Mouse (Mus musculus) megakaryocyte-erythroid progenitor cell, adult 5-6 weeks (primary cell): ENCODE measurements around the gene Hspb9. TPM values are rescaled to one million over a fixed set of nuclear protein-coding genes. Genes with fewer than 3 reads are reported as not detected.

Experiments used
- ATAC-seq: replicated peaks from 2 replicates; pipeline ENCODE4 v1.8.0; 2016; ENCODE audit warnings: mild to moderate bottlenecking, inconsistent platforms; ENCODE audit not compliant: severe bottlenecking, poor library complexity, low FRiP score, low TSS enrichment
- total RNA-seq, 2 experiments: library from RNA; stranded (forward) in 1 of 2; stranded (reverse) in 1 of 2; fragments of 200-1000, 215-1000 nt in 1 of 2; fragments of >200 nt in 1 of 2; fragmentation: Nextera tagmentation in 1 of 2; gene quantifications; 2 replicates each; pipeline ENCODE4 v1.2.3; 2014 to 2017

The Hspb9 gene
- total RNA-seq, 2 experiments from 2014 or later, result not detected

DNA sequence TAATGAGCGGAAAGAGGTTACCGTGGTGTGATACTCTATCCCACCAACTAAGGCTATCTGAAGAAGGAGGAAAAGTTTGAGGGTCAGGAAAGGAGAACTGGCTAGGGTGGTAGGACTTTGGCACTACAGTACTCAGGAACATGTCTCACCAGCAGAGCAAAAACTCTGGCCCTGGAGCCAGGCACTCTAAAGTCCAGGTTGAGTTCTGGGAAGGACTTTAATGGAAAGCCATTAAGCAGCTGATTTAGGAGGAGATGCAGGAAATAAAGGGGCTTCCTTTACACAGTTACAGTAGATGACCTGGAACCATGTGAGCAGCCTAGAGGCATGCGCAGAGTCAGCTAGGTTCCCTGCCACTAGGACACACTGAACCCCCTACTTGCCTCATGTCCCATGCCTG is 13.6 kb downstream of the Hspb9 start:
- ATAC-seq, result no peak

DNA sequence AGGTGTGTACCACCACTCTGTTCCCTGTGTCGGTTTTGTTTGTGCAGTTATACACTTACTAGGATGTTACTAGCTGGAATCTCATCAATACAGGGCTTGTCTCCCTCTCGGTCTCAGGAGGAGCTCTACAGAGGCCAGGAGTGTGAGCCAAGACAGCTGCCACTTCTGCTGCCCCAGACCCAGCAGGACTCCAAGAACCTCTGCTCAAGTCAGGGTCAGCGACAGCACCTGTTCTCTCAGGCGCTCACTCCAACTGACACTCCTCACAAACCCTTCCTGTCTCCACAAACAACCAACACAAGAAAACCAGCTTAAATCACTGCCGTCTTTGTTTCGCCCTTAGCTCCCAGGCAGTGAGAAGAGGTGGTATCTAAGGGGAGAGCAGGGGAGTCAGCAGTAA is 15.0 kb downstream of the Hspb9 start:
- ATAC-seq, result no peak

DNA sequence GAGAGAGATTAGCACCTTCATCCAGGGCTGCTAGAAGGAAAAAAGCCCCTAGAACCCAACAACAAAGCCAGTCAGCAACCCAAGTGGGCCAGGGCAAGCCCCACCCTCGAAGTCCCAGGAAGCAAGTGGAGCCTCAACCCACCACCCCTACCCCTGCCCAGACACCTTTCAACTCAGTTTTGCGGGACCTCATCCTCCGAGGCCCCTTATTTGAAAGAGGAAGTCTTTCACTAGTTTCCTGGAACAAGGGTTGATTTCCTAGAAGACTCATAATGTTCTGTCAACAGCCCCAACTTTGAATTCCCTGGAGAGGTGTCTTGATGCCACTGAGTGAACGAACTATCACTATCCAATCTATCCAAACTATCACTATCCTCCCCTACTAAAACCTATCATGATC is 16.3 kb downstream of the Hspb9 start:
- ATAC-seq, result no peak

DNA sequence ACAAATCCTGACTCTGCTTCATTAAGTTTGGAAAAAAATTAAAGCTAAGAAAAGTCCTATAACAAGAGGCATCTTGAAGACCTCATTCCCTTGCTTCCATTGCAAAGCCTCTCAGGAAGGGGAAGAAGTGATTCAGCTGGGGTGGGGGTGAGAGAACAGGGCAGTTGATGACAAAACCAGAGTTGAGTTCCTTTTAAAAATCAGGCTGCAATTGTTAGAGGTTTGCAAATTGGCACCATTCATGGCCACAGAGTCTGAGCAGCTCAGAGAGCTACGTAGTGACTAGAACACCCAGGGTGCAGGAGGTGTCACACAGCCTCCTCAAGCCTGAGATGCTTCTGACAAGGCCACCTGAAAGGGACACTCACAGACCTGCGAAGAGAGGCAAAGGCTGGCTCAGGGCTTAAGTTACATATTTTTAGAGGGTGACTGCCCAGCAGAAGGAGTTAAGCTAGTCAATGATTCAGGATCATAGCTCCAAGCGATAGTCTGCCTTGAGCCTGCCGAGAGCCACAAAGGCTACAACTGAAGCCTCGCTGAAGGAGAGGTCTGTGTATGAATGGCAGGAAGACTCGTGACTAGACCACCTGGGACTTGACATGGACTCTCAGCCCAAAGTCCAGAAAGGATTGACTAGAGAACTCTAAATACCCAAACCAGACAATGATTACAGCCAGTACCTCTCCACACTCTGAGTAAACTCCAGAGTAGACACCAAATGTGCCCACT is 17.0 kb downstream of the Hspb9 start:
- ATAC-seq, result no peak

DNA sequence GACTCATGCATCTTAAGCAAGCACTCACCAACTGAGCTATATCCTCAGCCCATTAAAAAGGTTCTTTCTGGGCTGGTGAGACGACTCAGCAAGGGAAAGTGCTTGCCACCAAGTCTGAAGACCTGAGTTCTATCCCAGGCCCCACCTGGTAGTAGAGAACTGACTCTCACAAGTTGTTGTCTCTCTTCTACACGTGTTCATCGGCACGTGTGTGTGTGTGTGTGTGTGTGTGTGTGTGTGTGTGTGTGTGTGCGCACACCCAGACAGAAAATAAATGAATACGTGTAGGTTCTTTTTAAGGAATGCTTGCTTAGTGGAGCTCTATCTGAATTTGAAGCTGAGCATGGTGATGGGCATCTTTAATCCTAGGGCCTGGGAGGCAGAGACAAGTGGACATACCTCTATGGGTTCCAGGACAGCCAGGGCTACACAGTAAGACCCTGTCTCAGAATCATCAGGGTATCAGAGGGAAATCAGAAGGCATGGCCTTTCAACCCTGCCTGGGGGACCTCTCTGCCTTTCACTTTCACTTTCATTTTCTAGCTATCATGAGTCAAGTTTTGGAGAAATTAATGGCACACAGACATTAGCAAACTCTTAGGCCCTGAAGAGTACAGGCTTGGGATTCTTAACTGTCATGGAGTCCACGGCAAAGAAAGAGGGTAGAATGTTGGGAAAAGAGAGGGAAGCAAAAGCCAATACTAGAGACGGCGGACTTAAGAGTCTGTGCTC is 21.6 kb downstream of the Hspb9 start:
- ATAC-seq, result no peak

DNA sequence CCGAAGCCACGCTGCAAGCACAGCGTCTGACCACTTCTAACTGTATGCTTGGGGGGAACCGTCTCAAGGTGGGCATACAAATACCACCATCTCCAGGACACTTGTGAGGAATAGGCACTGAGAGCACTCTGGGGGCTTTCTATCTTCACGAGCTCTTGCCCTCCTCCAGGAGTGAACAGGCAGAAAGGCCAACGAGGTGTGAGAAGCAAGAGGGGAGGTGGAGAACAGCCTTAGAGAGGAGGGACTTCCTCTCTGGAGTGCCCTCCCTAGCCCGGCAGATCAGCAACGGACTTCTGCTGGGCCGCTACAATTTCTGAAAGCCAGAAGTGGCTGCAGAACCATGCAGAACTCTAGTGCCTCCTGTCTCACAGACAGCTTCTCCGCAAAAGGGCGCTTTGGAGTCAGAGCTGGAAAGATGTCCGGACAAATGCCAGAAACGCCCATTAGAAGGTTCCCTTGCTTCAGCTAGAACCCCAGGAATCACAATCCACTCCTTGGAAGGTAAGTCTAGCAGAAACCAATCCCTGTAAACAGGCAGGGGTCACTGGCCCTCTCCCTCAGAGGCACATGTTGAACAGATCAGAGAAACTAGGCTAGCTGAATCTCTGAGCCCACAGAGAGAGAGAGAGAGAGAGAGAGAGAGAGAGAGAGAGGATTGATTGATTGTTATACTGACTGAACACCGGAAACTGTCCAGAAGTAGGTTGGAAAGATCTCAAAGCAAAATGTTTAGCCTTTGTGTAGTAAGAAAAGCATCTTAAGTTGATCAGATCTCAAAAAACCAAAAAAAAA is 22.5 kb downstream of the Hspb9 start:
- no peak for ATAC-seq

DNA sequence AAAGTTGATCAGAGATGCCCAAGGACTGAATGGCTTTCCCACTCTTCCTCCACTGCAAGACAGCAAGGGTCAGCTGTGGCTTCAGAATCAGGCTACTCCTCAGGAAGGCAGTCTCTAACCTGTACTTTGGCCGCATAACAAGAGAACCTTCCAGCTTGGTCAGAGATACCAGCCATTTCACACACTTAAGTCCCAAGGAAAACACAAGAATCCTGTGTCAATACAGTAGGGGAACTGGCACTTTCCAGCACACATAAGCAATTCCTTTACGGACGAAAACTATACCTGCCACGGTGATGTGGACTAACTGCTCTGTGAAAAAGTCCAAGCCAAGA is 23.1 kb downstream of the Hspb9 start:
- ATAC-seq, result peak; percentile 0; the same call in 1 of the 2 replicates

DNA sequence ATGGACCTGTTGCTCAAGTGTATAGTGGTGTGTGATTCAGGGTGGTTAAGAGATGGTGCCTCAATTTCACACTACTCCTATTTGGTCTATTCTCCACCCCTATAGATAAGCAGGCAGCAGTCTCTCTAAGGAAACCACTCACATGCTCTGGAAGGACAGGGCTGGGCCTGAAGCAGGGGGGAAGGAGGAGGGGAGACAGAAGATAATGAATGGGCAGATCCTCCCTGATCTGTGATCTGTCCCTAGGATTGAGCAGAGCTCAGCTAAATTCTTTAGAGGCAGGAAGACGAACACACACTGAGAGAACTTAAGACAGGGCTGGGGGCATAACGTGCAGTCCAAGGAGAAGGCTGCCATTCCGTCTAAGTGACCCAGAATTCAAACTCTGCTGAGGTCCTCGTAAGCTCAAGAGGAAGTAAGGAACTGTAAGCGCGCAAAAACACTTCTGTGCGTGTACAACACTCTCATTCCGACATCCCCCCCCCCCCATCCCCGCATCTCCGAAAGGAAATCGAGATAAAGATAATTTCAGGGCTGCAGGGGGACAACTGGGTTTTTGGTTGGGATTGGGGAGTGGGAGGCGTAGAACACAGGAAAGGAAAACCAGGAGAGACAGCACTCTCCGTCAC is 23.6 kb downstream of the Hspb9 start:
- peak; percentile 70 for ATAC-seq

DNA sequence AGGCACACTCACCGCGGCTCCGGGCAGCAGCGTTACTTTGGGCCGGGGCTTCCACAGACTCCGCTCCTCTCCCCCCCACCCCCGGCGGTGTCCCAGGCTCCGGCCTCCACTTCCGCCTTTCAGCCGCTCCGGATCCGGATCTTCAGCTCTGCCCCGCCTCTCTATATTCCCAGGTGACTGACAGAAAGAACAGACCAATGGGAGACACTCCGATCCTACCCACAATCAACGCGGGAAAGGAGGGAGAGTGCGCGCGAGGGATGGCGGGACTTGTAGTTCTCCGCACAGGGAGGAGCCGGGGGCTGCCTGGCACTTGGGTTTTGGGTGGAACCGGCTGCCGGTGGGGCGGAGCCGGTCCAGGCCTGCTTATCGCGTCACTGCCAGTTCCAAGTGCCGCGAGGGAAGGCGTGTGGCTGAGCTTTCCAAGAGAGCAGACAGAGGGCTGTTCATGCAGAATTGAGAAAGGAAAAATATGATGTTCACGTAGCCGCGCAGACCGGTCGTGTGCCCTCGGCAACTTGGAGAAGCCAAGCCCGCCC is 24.5 kb downstream of the Hspb9 start, which contains the start of gene Rab5c:
Gene Rab5c, minus strand, starts transcription at position 150 of the 539 bp plus-strand sequence.
- ATAC-seq, result peak; percentile 97

DNA sequence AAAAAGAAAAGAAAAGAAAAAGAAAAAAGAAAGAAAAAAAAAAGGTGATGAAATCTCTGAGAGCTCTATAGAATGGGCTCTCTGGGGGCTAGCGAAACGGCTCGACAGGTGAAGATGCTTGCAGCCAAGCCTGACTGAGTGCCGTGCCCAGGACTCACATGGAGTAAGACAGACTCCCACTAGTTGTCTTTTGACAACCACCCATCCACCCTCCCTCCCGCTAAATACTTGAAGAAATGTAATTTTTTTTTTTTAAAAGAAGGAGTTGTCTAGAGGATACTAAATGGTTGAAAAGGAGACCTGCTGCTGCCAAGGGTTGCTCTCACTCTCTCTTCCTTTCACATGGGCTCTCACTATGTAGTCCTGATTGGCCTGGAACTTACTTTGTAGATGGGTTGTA is 25.1 kb downstream of the Hspb9 start:
- no peak for ATAC-seq

DNA sequence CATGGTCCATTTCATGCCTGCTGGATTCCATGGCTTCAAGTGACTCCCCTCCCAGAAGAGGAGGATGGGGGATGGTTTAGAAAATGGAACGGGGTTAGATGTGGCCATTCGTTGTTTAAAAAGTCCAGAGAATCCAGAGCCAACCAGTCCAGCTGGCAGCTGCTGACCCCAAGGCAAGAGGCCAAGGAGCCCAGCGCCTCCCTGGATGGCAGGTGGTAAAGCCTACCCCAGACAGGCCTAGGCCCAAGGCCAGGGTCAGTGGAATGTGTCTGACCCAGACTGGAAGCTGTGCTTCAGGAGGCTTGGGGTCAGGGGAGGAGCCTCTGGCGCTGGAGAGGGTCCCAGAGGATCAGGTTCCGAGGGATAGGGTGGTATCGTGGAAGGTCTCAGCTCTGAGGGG is 27.7 kb downstream of the Hspb9 start:
- ATAC-seq, result no peak

DNA sequence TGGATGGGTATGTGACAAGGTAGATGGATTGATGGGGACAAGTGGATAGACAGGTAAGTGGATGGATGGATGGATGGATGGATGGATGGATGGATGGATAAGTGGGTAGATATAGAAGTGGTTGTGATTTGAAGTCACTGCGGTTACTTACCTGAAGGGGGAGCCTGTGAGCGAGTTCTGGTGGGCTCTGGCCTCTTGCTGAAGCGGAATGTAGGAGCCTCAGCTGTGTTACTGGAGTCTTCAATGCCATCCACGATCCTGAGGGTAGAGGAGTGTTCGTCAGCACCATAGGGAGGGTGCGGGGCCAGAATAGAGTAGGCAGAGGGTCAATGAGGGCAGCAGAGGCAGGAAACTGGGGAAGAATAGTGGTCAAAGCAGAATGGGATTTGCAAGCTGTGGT is 31.4 kb downstream of the Hspb9 start:
- peak; percentile 69 for ATAC-seq

DNA sequence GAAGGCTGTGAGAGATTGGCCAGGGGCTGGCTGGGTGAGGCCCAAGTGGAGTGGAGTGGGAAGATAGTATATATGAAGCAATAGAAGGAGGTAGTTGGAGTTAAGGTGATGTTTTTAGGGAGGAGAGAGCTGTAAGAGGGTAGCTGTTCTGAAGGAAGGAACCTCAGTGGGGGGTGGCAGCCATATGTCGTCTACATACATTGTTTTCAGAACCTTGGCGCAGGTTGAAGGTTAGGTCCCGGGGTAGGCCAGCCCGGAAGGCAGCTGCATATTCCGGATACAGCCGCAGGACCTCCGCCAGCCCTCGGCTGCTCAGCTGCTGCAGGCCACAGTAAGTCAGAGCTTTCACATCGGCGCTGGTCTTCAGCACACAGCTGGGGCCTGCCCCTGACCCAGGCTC is 32.9 kb downstream of the Hspb9 start:
- ATAC-seq, result no peak

DNA sequence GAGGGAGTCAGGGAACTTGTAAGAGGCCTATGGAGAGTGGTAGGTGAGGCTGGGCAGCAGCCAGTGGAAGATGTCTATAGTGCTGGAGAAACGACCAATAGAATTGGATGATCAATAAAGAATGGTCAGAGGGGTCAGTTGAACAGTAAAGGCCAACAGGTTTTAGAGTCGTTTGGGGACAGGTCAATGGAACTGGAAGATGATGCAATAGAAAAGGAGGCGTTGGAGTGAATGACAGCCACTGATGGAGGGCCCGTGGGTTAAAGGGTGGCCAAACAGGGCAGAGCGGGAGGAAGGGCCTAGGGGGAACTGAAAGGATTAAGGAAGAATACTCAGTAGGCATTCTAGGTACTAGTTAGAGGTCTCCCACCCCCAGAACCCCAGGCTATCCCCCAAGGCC is 33.5 kb downstream of the Hspb9 start:
- no peak for ATAC-seq

DNA sequence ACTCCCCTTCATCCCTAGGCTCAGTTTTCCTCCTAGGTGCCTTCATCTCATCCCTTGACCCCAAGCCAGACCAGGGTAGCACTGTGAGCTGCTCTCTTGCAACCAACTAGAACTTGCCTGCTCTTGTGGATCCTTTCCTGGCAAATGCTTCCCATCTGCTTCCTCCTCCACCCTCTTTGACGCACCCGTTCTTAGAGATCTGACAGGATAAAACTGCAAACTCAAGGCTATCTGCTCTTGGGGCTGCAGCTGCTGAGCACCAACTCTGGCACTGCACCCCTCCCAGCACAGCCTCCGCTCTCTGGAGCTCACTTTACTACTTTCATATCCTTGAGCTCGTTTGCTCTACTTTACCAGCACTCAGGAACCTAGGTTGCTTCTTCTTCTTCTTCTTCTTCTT is 35.0 kb downstream of the Hspb9 start:
- no peak for ATAC-seq

DNA sequence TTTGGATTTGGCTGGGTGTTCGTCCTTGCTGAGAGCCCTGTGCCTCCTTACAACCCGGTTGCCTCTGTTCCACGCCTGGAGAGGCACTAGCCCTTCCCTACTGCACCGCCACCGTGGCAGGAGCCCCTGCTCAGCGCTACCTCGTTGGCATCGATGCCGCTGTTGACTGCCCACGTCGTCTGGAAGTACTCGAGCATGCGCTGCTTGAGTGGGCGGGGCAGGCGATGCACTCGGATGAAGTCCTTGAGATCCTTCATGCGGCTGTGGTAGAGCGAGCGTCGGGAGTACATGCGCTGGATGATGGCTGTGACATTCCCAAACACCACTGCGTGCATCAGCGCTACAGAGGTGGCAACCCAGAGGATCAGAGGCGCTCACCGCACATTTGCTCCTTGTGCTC is 35.8 kb downstream of the Hspb9 start:
- ATAC-seq, result no peak

DNA sequence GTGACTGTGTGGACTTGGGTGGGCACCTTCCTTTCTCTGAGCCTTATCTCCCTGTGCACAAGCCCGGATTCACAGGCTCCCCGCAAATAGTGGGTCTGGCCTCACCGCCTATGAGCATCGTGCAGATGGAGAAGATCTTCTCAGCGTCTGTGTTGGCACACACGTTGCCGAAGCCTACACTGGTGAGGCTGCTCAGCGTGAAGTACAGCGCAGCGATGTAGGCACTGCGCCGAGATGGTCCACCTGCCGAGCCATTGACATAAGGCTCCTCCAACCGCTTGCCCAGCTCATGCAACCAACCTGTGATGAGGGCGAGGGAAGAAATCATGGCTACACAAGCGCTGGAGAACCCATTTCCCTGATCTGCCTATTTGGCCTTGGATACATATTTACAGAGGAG is 36.5 kb downstream of the Hspb9 start:
- no peak for ATAC-seq

DNA sequence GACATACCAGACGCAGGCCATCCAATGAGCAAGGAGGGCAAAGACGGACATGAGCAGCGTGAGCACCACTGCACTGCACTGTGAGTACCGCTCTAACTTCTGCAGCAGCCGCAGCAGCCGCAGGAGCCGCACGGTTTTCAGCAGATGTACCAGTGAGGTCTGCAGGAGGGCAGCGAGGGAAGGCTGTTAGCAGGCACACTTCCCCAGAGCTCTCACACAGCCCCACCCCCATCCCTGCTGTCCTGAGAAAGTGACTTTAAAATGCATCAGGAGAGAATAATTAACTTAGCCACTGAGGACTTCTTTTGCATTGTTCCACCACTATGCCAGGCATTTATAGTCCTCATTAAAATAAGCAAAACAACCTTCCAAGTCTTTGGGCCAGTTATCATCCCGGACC is 38.6 kb downstream of the Hspb9 start:
- ATAC-seq, result no peak

DNA sequence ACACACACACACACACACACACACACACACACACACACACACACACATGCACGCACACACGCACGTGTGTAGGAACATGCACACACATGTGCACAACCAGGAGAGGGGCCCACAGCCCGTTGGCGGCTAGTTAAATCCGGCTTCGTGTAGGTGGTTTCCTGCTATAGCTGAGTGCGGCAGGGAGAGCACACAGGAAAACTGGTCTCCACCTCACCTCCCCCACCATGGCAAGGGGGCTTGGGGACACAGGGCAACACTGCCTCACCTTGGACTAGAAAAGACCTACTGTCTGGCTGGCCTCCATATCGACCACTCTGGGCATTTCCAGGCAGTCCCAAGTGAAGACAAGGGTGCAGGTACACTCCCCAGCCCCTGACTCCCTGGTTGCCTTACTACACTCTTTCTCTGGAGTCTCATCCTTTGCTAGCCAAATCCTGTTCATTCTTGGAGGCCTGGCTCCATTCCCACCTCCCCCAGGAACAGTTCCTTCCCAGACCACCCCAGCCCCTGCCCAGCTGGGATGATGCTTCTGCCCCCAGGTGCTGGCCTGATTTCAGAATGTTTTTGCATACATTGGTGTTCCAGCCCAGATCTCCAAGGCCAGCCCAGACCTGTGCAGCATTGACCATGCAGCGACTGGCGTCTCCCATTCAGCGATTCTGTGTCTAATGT is 40.5 kb downstream of the Hspb9 start:
- ATAC-seq, result no peak
